Mouse (Mus musculus) C2C12 (cell line): ENCODE results near the gene Man2a2. TPM values are rescaled to one million over a fixed set of nuclear protein-coding genes. Genes with fewer than 3 reads are reported as not detected.

Experiments
- H3K27me3 ChIP-seq: one replicate; pipeline ENCODE4 v1.6.1; 2011; ENCODE audit not compliant: control insufficient read depth, insufficient read depth, insufficient read length
- H3K36me3 ChIP-seq: one replicate; pipeline ENCODE4 v1.6.1; 2011; ENCODE audit not compliant: control insufficient read depth, insufficient read depth
- H3K4me3 ChIP-seq: one replicate; pipeline ENCODE4 v1.5.1; 2011; ENCODE audit warnings: mild to moderate bottlenecking, control low read depth; ENCODE audit not compliant: poor library complexity, insufficient read depth, severe bottlenecking
- H3K79me2 ChIP-seq: one replicate; pipeline ENCODE4 v1.6.1; 2011; ENCODE audit not compliant: control insufficient read depth, insufficient read depth
- H3K79me3 ChIP-seq: one replicate; pipeline ENCODE4 v1.6.1; 2011; ENCODE audit warnings: low read depth, control low read depth
- H3ac ChIP-seq: one replicate; pipeline ENCODE3; 2011; ENCODE audit warnings: low read depth; ENCODE audit not compliant: control insufficient read depth, insufficient read length
- CEBPB ChIP-seq: IDR thresholded peaks from one replicate; pipeline ENCODE4 v1.6.1; 2011; ENCODE audit warnings: low read depth, mild to moderate bottlenecking, control low read depth, moderate library complexity
- CTCF ChIP-seq: IDR thresholded peaks from one replicate; pipeline ENCODE4 v1.5.1; 2011; ENCODE audit not compliant: control insufficient read depth, insufficient read depth, insufficient read length
- FOSL1 ChIP-seq: IDR thresholded peaks from one replicate; pipeline ENCODE4 v1.8.0; 2011; ENCODE audit warnings: mild to moderate bottlenecking, low read length; ENCODE audit not compliant: poor library complexity, insufficient read depth, severe bottlenecking
- MAX ChIP-seq: IDR thresholded peaks from one replicate; pipeline ENCODE4 v1.6.1; 2011; ENCODE audit warnings: mild to moderate bottlenecking, control low read depth
- MYOD1 ChIP-seq: IDR thresholded peaks from one replicate; pipeline ENCODE4 v1.6.1; 2011; ENCODE audit warnings: low read depth; ENCODE audit not compliant: control insufficient read depth, insufficient read length
- MYOG ChIP-seq: IDR thresholded peaks from one replicate; pipeline ENCODE4 v1.6.1; 2011; ENCODE audit not compliant: control insufficient read depth, insufficient read length; ENCODE audit errors: extremely low read depth
- USF1 ChIP-seq: IDR thresholded peaks from one replicate; pipeline ENCODE4 v1.6.1; 2011; ENCODE audit warnings: low read depth, mild to moderate bottlenecking, control low read depth, moderate library complexity
- polyA plus RNA-seq: library from polyadenylated mRNA; unstranded; fragments of >200 nt; fragmentation: generic; extraction: Trizol; gene quantifications from one replicate; pipeline ENCODE4 v1.2.1, GENCODE M21; 2012; ENCODE audit warnings: missing spikeins

Gene Man2a2
- polyA plus RNA-seq, 1 experiment = 21.5 TPM

DNA sequence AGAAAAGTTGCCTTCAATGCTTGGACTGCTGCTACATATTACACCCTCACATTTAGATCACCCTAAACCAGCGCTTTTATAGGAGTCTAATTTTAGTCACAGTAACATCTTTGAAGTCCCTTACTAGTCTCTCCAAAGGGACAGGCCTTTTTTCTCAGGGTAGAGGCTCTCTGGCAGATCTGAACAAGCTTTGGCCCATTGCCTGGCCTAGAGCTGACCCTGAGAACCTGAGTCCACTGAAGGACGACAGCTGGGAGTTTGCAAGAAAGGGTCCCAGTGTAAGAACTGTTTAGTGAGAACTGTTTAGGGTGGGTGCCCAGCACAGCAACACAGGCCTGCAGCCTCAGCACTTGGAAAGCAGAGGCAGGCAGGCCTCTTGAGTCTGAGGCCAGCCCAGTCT is 5.4 kb downstream of the Man2a2 start:
- Histone ChIP-seq H3K4me3 (no peak overlapping the region), H3K79me3 (no peaks in the 10 kb centered on the region), H3K36me3 (peaks cover 12% of the 10 kb centered on the region), H3ac (no peak overlapping the region), H3K27me3 (no peaks in the 10 kb centered on the region), H3K79me2 (no peaks in the 10 kb centered on the region)
- no peak for TF ChIP-seq MYOD1

- peaks cover 10% of the 10 kb centered on the region for H3K36me3 ChIP-seq
- H3K79me3 ChIP-seq = no peaks in the 10 kb centered on the region
- no peaks in the 10 kb centered on the region for H3K79me2 ChIP-seq
- H3K27me3 ChIP-seq = no peaks in the 10 kb centered on the region
- H3ac ChIP-seq = no peak overlapping the region
- no peak overlapping the region for H3K4me3 ChIP-seq
- TF ChIP-seq CTCF (no peak), MYOD1 (no peak), FOSL1 (no peak), MAX (peak; percentile 42)
Measured at GRCm38 (mm10) chr7:80360435-80360834, 10.7 kb downstream of the Man2a2 start.

- Histone ChIP-seq H3K79me3 (no peaks in the 10 kb centered on the region), H3K4me3 (no peak overlapping the region), H3K27me3 (no peaks in the 10 kb centered on the region), H3ac (no peak overlapping the region), H3K79me2 (no peaks in the 10 kb centered on the region), H3K36me3 (peaks cover 10% of the 10 kb centered on the region)
- TF ChIP-seq MYOD1 (no peak), USF1 (no peak), MAX (no peak), MYOG (no peak), FOSL1 (no peak), CTCF (no peak), CEBPB (no peak)
Measured at GRCm38 (mm10) chr7:80358039-80358438, 13.1 kb downstream of the Man2a2 start.

DNA sequence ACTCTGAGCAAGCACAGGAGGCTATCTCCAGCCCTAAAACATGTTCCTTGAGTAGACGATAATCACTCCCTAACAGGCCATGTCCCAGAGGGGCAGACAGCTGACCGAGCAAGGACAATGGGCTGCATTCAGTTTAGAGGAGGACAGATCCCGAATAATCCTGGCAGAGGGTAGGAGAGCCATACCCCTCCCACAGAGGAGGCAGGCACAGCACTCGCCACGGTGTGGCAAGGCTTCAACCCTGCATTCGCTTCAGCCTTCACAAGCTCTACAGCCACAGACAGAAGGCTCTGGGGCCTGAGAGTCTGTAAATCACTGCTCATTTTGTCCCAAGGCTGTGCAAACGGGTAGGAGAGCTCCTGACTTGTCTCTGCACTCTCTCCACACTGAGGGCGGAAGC is 14.0 kb downstream of the Man2a2 start:
- Histone ChIP-seq H3K79me2 (no peaks in the 10 kb centered on the region), H3K79me3 (no peaks in the 10 kb centered on the region), H3ac (no peak overlapping the region), H3K36me3 (peaks cover 10% of the 10 kb centered on the region), H3K27me3 (no peaks in the 10 kb centered on the region), H3K4me3 (no peak overlapping the region)
- no peak for TF ChIP-seq MYOG
- TF ChIP-seq CTCF = no peak
- no peak for TF ChIP-seq FOSL1
- no peak for TF ChIP-seq MAX
- TF ChIP-seq MYOD1 = no peak
- TF ChIP-seq CEBPB = no peak
- no peak for TF ChIP-seq USF1

DNA sequence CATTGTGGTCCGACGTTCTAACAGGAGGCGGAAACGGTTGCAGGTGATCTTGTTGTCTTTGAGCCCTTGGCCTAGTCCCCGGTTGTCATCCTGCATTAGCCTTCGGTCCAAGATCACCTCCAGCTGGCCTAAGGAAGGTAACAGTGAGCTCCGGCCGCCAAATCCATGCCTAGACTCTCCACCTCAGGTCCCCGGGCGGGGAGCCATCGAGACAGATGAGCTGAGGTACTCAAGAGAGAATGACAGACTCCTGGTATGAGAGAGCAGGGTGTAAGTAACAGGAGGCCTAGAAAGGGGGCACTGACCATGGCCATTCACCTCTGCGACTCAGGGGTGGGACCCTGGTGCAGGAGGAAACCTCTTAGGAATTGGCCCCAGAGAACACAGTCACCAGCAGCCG is 14.8 kb downstream of the Man2a2 start:
- TF ChIP-seq FOSL1 = no peak
- no peak for TF ChIP-seq CTCF
- no peak for TF ChIP-seq MYOD1
- TF ChIP-seq MYOG = no peak
- H3K79me3 ChIP-seq = no peaks in the 10 kb centered on the region
- no peaks in the 10 kb centered on the region for H3K79me2 ChIP-seq
- H3K36me3 ChIP-seq = peaks cover 9% of the 10 kb centered on the region
- H3K4me3 ChIP-seq = no peak overlapping the region
- H3ac ChIP-seq = no peak overlapping the region
- H3K27me3 ChIP-seq = no peaks in the 10 kb centered on the region

GRCm38 (mm10) chr7:80352920-80353319 is 18.3 kb downstream of the Man2a2 start:
- Histone ChIP-seq H3K79me3 (no peaks in the 10 kb centered on the region), H3K27me3 (no peaks in the 10 kb centered on the region), H3ac (no peak overlapping the region), H3K79me2 (no peaks in the 10 kb centered on the region), H3K36me3 (peaks cover 5% of the 10 kb centered on the region), H3K4me3 (no peak overlapping the region)
- TF ChIP-seq CTCF (no peak), FOSL1 (no peak), USF1 (no peak), MAX (no peak), MYOD1 (no peak), CEBPB (no peak), MYOG (no peak)
